Mouse (Mus musculus) spleen, postnatal 36 days (tissue): Measurements from ENCODE around the gene Tet2.

Experiments used
- DNase-seq, 2 experiments: peaks; one replicate each; pipeline ENCODE4 v3.0.0; 2022; ENCODE audit warnings: low spot score in 2 of 2, mixed read lengths in 1 of 2

Gene Tet2

DNA sequence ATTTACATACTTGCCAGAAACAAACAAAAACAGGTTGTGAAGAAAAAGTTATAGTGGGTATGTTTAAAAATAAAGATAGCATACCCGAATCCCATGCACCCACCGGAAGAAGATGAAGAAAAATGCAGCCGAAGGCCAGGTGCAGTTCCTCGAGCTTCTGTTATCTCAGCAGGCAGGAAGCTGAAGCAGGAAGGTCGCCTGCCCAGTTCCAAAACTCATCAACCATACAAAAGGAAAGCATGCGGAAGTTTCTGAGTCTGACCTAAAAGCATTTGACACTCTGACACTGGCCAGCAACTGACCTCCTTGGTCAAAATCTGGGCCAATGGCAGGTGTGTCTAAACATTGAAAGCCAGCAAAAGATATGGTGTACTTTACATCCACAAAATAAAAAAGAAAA lies 26.8 kb downstream of the Tet2 start:
- DNase-seq, result no peak

DNA sequence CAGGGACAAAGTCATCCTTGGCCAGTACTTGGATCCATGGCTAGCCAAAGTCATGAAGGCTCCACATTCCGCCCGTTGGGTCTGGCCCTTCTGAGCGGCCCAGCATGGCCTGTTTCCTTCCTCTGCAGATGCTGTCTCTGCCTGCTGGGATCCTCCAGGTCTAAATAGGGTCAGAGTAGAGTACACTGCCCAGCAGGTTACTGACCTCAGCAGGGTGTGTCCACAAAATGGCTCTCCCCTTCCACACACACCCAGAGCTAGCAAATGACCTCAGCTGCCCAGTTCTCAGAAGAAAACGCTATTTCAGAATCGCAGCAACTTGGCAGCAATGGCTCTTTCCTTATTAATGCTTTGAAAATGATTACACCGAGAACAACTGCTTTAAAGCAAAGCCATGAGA lies 27.5 kb downstream of the Tet2 start:
- no peak for DNase-seq

- no peak for DNase-seq
Observed at GRCm38 (mm10) chr3:133516137-133516536, 28.8 kb downstream of the Tet2 start.

DNA sequence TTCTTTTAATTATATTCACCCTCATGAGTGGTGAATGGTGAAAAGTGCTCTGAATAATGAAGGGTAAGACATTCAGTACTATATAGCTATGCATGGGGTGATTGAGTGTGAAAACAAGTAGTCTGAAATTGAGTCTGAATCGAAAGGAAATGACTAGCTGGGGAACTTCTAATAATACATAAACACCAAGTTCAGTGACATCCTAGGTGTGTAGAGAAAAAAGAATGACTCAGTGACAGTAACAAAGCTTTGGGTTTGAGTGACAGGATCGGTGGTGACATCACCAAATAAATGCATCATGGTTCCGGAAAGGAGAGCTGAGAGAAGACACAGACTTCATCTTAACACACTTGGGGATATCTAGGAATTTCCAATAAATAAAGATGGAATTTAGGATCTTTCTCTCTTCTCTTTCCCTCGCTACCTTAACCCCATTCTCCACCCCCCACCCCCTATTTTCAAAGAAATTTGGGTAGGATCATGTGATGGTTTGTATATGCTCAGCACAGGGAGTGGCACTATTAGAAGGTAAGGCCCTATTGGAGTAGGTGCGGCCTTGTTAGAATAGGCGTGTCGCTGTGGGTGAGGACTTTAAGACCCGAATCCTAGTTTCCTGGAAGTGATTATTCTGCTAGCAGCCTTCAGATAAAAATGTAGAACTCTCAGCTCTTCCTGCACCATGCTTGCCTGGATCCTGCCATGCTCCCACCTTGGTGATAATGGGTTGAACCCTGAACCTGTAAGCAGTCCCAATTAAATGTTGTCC lies 29.6 kb downstream of the Tet2 start:
- no peak for DNase-seq

- no peak for DNase-seq
Observed at GRCm38 (mm10) chr3:133514290-133514689, 30.6 kb downstream of the Tet2 start.

- no peak for DNase-seq
Observed at GRCm38 (mm10) chr3:133513475-133513874, 31.5 kb downstream of the Tet2 start.

DNA sequence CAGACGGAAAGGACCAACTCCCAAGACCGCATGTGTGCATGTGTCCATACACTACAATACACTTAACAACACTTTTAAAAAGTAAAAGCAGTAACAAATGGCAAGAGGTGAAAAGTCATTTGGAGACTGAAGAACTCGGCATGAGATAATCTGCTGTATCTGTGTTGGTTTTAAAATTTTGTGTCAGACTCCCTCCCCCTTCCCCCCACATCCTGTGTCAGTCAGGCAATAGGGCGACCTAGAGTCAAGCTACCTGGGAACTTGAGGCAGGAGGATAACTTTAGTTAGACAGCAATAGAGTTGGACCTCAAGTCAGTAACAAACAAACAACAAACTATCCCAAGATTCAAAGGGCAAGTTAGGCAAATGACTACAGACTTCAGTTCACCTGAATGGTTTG lies 34.6 kb downstream of the Tet2 start:
- no peak for DNase-seq

DNA sequence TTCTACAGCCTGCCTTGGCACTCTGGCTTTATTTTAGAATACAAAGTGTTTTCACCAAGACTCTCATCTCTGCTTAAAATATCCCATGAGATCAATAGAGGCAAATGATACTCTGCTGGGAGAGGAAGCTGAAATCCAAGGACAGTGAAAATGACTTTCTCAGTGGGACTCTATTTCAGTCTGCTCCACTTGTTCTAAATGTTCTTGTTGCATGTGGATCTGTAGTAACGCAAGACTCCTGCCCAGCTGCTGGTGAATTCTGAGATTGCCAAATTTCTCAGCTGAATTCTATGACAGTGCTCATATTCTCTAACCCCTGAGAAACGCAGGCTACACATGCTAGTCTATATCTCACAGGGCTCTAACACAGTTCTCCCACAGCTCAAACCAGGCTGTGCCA lies 35.1 kb downstream of the Tet2 start:
- no peak for DNase-seq

DNA sequence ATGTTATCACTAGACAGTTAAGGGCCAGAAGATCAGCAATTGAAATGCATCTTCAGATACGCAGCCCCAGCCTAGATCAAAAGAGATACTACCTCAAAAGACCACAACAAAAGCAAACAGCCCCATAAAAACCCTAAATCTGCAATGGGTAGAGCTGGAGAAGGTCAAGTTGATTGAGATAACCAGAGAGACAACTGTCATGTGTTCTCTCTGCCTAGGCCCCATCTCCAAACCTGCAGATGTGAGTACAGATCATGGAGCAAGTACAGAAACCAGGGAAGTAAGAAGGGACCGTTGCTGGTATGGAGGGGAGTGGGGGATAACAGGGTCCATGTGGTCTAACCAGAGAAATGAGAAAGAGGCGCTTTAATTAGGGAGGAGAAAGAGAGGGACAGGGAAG lies 36.1 kb downstream of the Tet2 start:
- no peak for DNase-seq

DNA sequence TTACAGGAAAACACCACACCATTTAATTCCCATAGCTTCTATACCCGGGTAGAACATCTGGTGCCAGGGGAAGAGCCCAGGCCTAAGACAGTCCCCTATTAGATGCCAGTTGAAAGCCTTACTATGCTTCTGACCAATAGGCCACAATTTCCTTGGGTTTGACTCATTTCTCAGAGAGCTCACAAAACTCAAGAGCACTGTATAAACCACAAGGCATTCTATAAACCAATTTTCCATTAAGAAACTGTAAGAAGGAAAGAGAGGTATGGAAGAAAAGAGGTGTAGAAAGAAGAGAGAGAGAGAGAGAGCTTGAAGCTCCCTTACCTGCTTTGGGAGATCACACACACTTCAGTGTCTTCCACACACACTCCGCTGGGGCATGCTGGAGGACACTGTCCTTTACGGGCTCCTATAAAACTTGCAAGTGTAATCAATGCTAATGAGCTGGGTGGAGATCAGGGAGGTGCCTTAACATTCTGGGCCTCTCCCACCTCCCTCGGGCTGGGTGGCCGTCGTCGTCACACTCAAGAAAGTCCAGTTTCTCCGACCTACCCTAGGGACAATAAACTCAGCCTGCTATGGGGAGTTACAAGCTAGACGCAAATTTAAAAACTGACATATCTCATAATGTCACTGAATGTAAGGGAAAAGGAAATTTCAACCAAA lies 38.5 kb downstream of the Tet2 start:
- no peak for DNase-seq

DNA sequence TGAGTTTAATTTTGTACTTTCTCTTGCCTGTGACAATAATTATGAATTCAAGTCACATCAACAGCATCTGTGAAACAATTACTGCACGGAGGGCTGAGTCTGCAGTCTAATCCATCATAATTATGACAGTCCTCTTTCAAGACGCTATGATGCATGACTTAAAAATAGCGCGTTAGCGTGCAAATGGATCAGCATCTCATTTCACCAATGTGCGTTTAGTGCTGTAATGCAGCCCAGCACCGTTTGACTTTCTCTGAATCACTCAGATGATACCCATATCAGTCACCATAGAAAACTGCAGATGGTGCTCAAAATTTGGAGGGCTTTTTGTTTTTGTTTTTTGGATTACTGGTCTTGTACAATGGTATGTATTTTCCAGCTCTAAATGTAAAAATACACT lies 48.0 kb downstream of the Tet2 start:
- no peak for DNase-seq

DNA sequence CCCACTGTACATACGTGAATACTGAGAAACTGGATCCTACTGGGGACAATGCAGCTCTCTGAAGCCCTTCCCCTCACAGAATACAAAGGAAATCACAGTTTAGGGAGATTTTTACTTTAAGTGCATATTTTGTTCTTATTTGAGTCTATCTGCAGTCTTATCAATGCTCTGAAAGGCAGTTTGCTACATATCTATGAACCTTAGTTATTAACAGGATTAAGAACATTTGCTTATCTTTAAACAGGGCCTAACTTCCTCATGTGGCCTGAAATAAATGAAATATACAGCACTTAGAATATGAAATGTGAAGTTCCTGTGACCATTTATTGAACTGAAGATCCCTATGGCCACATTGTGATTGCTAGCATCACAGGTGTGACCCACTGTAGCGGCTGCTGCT lies 53.6 kb downstream of the Tet2 start:
- DNase-seq, result no peak

- DNase-seq, result no peak
Observed at GRCm38 (mm10) chr3:133488022-133488725, 56.8 kb downstream of the Tet2 start.

- DNase-seq, result no peak
Observed at GRCm38 (mm10) chr3:133482887-133483286, 62.1 kb downstream of the Tet2 start.

DNA sequence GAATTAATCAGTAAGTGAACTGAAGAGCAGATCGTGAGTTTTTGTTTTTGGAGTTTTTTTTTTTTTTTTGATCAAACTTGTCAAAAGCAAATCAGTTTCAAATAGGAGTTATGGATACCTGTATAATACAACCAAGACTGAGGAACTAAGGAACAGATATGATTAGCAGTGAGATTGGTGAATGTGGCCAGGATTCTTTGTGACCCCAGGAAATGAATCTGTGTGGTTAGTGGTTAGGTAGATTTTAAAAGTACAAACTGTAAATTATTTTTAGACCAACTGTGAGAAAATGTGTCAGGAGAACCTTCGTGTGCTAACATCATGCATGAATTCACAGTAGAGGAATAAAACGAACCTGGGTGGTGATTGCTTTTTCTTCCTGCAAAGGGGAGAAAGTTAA lies 66.0 kb downstream of the Tet2 start:
- no peak for DNase-seq

DNA sequence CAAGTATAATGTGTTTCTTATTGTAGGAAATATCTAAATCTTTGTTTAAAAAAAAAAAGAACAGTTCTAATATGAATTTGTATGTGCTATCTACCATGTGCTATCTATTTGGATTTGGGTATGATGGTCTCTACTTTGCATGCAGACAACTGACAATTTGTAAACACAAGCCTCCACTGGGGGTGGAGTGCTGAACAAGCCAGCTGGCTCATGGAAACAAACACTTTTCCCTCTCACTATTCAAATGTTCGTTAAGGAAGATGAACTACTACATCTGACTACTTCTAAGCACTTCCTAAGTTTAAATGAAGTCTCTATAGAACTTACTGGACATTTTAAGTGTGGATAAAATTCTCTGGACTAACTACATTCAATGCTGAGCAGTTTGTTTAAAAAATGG lies 71.2 kb downstream of the Tet2 start:
- DNase-seq, result no peak

- DNase-seq, result no peak
Observed at GRCm38 (mm10) chr3:133471101-133471500, 73.8 kb downstream of the Tet2 start.

DNA sequence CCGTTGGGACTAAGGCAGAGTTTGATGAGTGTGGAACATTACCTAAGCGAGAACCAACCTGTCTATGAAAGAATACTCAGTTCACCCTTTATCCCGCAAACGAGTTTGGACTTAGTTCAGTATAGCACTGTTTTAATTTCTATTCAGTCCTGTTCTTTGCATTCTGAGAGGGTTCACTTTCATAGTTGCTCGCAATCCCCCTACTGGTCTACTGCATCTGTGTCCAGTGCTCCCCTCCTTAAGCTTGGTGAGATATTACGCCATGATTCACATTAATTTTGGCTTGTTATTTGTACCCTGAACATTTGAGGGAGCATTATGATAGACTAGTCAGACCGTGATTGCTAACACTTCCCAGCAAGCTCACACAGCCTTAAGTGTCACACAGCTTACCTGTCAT lies 76.1 kb downstream of the Tet2 start:
- no peak for DNase-seq

GRCm38 (mm10) chr3:133463233-133463632 lies 81.7 kb downstream of the Tet2 start:
- DNase-seq, result no peak

- no peak for DNase-seq
Observed at GRCm38 (mm10) chr3:133462485-133462884, 82.5 kb downstream of the Tet2 start.

GRCm38 (mm10) chr3:133462059-133462458 lies 82.9 kb downstream of the Tet2 start:
- no peak for DNase-seq

- DNase-seq, result no peak
Observed at GRCm38 (mm10) chr3:133459174-133459573, 85.8 kb downstream of the Tet2 start.

DNA sequence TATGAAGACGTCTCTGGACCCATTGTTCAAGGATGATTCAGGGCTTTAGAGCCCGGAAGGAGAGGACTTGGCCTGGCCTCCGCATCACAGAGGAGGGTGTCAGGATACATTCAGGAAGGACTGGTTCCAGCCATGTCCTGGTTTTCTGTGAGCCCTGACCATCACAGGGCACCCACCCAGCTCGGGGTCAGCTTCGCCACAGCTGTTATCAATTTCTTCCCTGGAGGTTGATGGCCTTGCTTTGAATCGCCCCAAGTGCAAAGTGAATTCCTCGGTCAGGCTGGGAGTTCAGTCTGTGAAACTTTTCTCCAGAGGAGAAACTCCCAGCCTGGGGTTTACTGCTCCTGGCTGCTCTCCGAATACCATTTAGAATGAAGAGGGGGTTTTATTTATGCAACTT lies 91.0 kb downstream of the Tet2 start:
- no peak for DNase-seq
